Mouse (Mus musculus): ENCODE measurements at regions not wholly inside any gene's neighbourhood (a gene's known extent, or its start where the extent isn't known, plus 50 kb on each side); places are given as distances from the start of the nearest gene placed in this dataset.

DNA sequence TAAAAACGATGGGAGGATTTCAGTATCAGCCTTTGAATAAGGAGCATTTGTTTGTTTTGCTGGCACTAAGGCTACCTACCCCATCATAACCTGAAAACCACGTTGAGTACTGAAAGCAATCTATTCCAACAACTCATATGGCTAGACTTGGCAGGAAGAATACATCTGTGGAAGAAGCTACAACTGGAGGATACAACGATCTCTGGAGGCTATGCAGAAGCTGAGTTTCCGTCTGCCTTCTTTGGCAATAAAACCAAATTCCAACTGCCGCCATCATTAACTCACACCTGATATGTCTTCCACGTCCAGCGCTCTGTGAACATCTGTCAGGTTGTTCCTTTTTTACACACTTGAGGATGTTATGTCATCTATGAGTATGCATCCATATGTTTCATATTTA lies 206.7 kb upstream of the Prkcq start:
- no peak overlapping the region for H3K9ac ChIP-seq
- no peaks in the 10 kb centered on the region for H3K27me3 ChIP-seq (replicated peaks)
- H3K36me3 ChIP-seq = no peaks in the 10 kb centered on the region
- H3K4me2 ChIP-seq = no peak overlapping the region
- no peaks in the 10 kb centered on the region for H3K4me1 ChIP-seq
- H3K27ac ChIP-seq = no peak overlapping the region
- H3K4me3 ChIP-seq = no peak overlapping the region
- ATAC-seq = no peak
- H3K9me3 ChIP-seq (replicated peaks) = no peaks in the 10 kb centered on the region
- 60% methylated on average over 7 of the region's 7 CpGs for WGBS (ENCODE audit: insufficient replicate concordance)

- ATAC-seq = no peak
- Histone ChIP-seq H3K4me1 (no peaks in the 10 kb centered on the region), H3K27me3 (replicated peaks) (no peaks in the 10 kb centered on the region), H3K4me2 (no peak overlapping the region), H3K36me3 (no peaks in the 10 kb centered on the region), H3K27ac (no peak overlapping the region), H3K4me3 (no peak overlapping the region), H3K9me3 (replicated peaks) (no peaks in the 10 kb centered on the region), H3K9ac (no peak overlapping the region)
- WGBS (ENCODE audit: insufficient replicate concordance) = 43% methylated on average over 2 of the region's 2 CpGs
Observed at GRCm38 (mm10) chr2:10966891-10967290, 205.0 kb upstream of the Prkcq start.

GRCm38 (mm10) chr2:10969111-10969689 lies 202.7 kb upstream of the Prkcq start:
- no peaks in the 10 kb centered on the region for H3K4me1 ChIP-seq
- H3K27ac ChIP-seq = no peak overlapping the region
- no peaks in the 10 kb centered on the region for H3K27me3 ChIP-seq (replicated peaks)
- H3K4me2 ChIP-seq = no peak overlapping the region
- no peak for ATAC-seq
- H3K9me3 ChIP-seq (replicated peaks) = no peaks in the 10 kb centered on the region
- H3K9ac ChIP-seq = no peak overlapping the region
- no peaks in the 10 kb centered on the region for H3K36me3 ChIP-seq
- H3K4me3 ChIP-seq = no peak overlapping the region
- 79% methylated on average over 10 of the region's 10 CpGs for WGBS (ENCODE audit: insufficient replicate concordance)

- no peak for ATAC-seq
- 38% methylated on average over 3 of the region's 3 CpGs for WGBS (ENCODE audit: insufficient replicate concordance)
- Histone ChIP-seq H3K27ac (no peak overlapping the region), H3K9me3 (replicated peaks) (no peaks in the 10 kb centered on the region), H3K4me3 (no peak overlapping the region), H3K4me2 (no peak overlapping the region), H3K27me3 (replicated peaks) (no peaks in the 10 kb centered on the region), H3K36me3 (no peaks in the 10 kb centered on the region), H3K9ac (no peak overlapping the region), H3K4me1 (no peaks in the 10 kb centered on the region)
Observed at GRCm38 (mm10) chr2:10972051-10972450, 199.9 kb upstream of the Prkcq start.

DNA sequence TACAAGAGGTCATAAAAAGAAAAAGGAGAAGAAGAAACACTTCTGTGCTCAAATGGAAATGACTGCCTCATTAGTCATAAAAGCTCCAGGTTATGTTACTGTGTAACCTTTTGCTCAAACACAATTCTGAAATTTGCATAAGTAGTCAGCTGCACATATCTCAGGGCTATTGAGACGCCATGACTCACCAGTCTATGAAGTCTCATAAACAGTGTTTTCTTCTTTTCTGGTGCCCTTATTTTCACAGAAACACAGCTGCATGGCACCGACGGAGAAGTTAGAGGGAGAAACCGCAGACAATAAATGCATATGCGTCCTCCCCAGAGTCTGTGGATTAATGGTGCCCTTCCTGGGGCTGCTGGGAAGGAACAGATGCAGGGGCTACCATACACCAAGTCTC lies 193.1 kb upstream of the Prkcq start:
- Histone ChIP-seq H3K4me1 (no peaks in the 10 kb centered on the region), H3K4me2 (no peak overlapping the region), H3K27me3 (replicated peaks) (no peaks in the 10 kb centered on the region), H3K4me3 (no peak overlapping the region), H3K36me3 (no peaks in the 10 kb centered on the region), H3K27ac (no peak overlapping the region), H3K9me3 (replicated peaks) (no peaks in the 10 kb centered on the region), H3K9ac (no peak overlapping the region)
- no peak for ATAC-seq
- WGBS (ENCODE audit: insufficient replicate concordance) = 74% methylated on average over 5 of the region's 5 CpGs

DNA sequence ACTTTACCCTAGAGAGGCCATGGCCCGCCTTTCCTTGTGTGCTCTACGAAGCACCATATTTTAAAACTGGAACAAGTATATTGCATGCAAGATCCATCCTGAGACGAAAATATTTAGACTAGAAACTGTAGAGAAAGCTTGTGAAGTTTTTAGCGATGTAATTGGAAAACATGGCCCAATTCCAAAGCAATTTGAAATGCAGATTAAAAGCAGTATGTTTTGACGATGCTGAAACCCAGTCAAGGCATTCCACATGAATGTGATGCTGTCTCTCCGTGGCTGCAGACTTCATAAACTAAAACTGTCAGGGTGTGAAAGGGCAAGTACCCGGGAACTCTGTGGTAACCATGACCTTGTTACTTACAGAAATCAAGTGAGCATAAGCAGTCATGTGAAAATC lies 185.8 kb upstream of the Prkcq start:
- Histone ChIP-seq H3K9ac (no peak overlapping the region), H3K27ac (no peak overlapping the region), H3K27me3 (replicated peaks) (no peaks in the 10 kb centered on the region), H3K4me2 (no peak overlapping the region), H3K36me3 (no peaks in the 10 kb centered on the region), H3K4me1 (no peaks in the 10 kb centered on the region), H3K9me3 (replicated peaks) (no peaks in the 10 kb centered on the region), H3K4me3 (no peak overlapping the region)
- ATAC-seq = no peak
- WGBS (ENCODE audit: insufficient replicate concordance) = 60% methylated on average over 7 of the region's 7 CpGs

DNA sequence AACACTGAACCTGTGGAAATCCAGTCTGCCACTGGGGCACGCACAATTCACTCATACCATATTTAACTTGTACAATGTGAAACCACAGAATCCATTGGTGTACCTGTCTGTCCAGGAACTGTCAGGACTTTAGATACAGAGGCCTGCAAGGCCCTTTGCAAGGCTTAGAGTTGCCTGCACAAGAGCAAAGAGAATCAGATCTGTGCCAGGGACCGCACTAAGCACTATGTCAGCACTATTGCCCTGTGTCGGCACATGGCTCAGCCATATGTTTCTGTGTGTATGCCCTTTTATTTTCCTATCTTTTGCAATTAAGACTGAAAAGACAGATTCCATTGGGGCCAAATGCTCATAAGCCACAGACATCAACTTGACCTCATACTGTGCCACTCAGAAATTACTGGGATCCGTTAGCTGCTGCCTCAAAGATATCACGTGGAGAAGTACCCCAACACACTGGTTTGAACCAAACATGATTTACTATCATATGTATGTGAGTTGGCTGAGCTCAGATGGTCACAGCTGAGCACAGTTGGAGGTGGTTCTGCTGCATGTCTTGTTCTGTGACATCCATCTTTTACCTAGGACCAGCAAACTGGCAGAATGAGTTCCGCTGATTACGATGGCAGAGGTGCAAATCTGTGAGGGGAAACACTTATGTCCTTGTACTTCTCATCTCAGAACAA lies 181.7 kb upstream of the Prkcq start:
- WGBS (ENCODE audit: insufficient replicate concordance) = 80% methylated on average over 7 of the region's 7 CpGs
- H3K27me3 ChIP-seq (replicated peaks) = no peaks in the 10 kb centered on the region
- no peak overlapping the region for H3K9ac ChIP-seq
- ATAC-seq = no peak
- no peaks in the 10 kb centered on the region for H3K9me3 ChIP-seq (replicated peaks)
- H3K4me3 ChIP-seq = no peak overlapping the region
- no peaks in the 10 kb centered on the region for H3K36me3 ChIP-seq
- H3K4me2 ChIP-seq = no peak overlapping the region
- H3K27ac ChIP-seq = no peak overlapping the region
- no peaks in the 10 kb centered on the region for H3K4me1 ChIP-seq

GRCm38 (mm10) chr2:10998798-10999197 lies 173.1 kb upstream of the Prkcq start:
- H3K27ac ChIP-seq = no peak overlapping the region
- no peak overlapping the region for H3K4me3 ChIP-seq
- no peak for ATAC-seq
- no peaks in the 10 kb centered on the region for H3K36me3 ChIP-seq
- no peaks in the 10 kb centered on the region for H3K27me3 ChIP-seq (replicated peaks)
- no peak overlapping the region for H3K9ac ChIP-seq
- no peaks in the 10 kb centered on the region for H3K9me3 ChIP-seq (replicated peaks)
- H3K4me1 ChIP-seq = no peaks in the 10 kb centered on the region
- 32% methylated on average over 1 of the region's 1 CpGs for WGBS (ENCODE audit: insufficient replicate concordance)
- no peak overlapping the region for H3K4me2 ChIP-seq

DNA sequence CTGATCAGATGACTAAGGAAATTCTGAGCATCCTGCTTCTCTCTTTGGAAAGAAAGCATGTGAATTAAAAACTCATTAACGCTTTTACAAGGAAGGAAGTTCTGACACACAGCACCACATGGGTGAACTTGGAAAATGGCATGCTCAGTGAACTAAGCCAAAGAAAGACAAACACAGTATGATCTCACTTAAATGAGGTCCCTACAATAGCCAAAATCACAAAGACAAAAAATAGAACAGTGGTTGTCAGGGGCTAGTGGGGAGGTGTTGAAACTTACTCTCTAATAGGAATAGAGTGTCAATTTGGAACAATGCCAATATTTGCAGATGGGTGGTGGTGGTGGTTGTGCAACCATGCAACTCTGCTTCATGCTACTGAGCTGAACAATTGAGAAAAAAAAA lies 172.7 kb upstream of the Prkcq start:
- Histone ChIP-seq H3K4me3 (no peak overlapping the region), H3K27ac (no peak overlapping the region), H3K9ac (no peak overlapping the region), H3K9me3 (replicated peaks) (no peaks in the 10 kb centered on the region), H3K4me2 (no peak overlapping the region), H3K36me3 (no peaks in the 10 kb centered on the region), H3K27me3 (replicated peaks) (no peaks in the 10 kb centered on the region), H3K4me1 (no peaks in the 10 kb centered on the region)
- WGBS (ENCODE audit: insufficient replicate concordance) = 59% methylated on average over 1 of the region's 1 CpGs
- ATAC-seq = no peak

- no peak for ATAC-seq
- Histone ChIP-seq H3K36me3 (no peaks in the 10 kb centered on the region), H3K9me3 (replicated peaks) (no peaks in the 10 kb centered on the region), H3K9ac (no peak overlapping the region), H3K4me3 (no peak overlapping the region), H3K4me1 (no peaks in the 10 kb centered on the region), H3K27ac (no peak overlapping the region), H3K4me2 (no peak overlapping the region), H3K27me3 (replicated peaks) (no peaks in the 10 kb centered on the region)
- 21% methylated on average over 2 of the region's 2 CpGs for WGBS (ENCODE audit: insufficient replicate concordance)
Observed at GRCm38 (mm10) chr2:11005806-11006205, 166.1 kb upstream of the Prkcq start.

GRCm38 (mm10) chr2:11011041-11011962 lies 160.6 kb upstream of the Prkcq start:
- Histone ChIP-seq H3K4me1 (no peaks in the 10 kb centered on the region), H3K27ac (no peak overlapping the region), H3K9me3 (replicated peaks) (no peaks in the 10 kb centered on the region), H3K4me3 (no peak overlapping the region), H3K27me3 (replicated peaks) (no peaks in the 10 kb centered on the region), H3K36me3 (no peaks in the 10 kb centered on the region), H3K4me2 (no peak overlapping the region), H3K9ac (no peak overlapping the region)
- no peak for ATAC-seq
- WGBS (ENCODE audit: insufficient replicate concordance) = 64% methylated on average over 11 of the region's 11 CpGs

- Histone ChIP-seq H3K27ac (no peak overlapping the region), H3K4me2 (no peak overlapping the region), H3K9ac (no peak overlapping the region), H3K9me3 (replicated peaks) (no peaks in the 10 kb centered on the region), H3K4me3 (no peak overlapping the region), H3K36me3 (no peaks in the 10 kb centered on the region), H3K27me3 (replicated peaks) (no peaks in the 10 kb centered on the region), H3K4me1 (no peaks in the 10 kb centered on the region)
- no peak for ATAC-seq
- WGBS (ENCODE audit: insufficient replicate concordance) = 51% methylated on average over 4 of the region's 4 CpGs
Observed at GRCm38 (mm10) chr2:11012312-11012860, 159.5 kb upstream of the Prkcq start.
